Mouse (Mus musculus) thymus, adult 18-20 months (tissue): ENCODE results near the gene Clasp2.

ENCODE experiments used
- DNase-seq, 2 experiments: peaks; one replicate each; pipeline ENCODE4 v3.0.0; 2022; ENCODE audit warnings: mixed read lengths in 2 of 2

The Clasp2 gene

DNA sequence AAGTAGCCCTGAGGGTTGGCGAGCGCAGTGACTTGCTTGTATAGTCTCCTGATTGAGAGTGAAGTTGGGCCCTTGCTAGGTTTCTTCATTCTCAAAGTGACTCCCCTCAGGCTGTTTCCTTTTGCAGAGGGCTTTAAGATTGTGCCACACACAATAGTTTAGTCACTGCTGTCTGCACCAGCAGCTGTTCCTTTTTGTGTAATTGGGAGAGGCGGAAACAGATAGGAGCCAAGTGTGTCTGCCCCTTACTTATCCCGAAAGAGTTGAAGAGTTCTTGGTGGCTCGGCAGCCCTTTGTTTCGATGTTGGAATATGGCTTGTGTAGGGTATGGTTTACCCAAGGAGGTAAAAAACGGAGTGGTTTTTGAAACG is 190.8 kb downstream of the Clasp2 start:
- no peak for DNase-seq

DNA sequence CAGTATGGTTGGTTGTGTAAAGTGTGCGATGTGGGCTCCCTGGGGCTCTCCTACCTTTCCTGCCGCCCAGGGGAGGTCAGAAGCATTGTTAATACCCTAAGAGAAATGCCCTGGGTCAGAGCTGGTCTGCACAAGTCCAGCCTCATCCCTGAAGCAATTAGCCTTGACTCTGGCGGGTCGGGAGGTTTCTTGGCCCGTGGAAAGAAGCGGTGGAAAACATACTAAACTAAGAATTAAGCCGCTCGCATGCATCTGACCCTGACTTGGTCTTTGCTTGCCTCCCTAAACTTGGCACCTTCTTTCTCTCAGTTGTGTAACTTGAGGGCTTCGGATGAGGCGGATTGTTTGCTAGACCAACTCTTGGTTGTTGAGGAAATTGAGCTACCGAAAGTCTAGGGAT is 191.2 kb downstream of the Clasp2 start:
- no peak for DNase-seq

GRCm38 (mm10) chr9:113935638-113936037 is 194.4 kb downstream of the Clasp2 start:
- no peak for DNase-seq

- DNase-seq: no peak
These were observed 198.0 kb downstream of the Clasp2 start for GRCm38 (mm10) chr9:113939063-113939850.

DNA sequence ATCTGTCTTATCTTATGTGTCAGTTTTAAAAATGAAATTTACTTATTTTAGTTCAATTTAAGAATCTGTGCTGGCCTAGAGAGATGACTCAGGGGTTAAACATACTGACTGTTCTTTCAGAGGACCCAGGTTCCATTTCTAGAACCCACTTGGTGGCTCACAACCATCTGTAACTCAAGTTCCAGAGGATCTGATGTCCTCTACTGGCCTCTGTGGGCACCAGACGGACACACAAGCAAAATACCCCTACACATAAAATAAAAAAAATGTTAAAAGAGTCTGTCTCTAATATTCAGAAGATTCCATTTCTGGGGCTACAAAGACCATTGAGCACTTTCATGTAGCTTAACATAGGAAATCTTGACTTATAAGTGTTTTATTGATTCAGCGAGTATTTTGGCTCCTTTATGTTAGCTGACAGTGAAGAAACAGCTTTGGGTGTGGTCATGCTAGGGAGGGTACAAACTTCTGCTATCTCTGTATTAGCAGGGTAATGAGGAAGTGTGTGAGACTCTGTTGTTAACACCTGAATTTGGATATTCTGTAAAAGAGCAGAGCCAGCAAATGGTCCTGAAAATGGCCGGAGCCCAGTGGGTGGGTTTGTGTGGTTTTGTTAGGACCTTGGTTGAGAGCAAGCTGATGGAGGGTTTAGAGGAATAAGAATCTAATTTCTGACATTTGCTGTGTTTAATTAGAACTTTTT is 200.0 kb downstream of the Clasp2 start:
- no peak for DNase-seq

DNA sequence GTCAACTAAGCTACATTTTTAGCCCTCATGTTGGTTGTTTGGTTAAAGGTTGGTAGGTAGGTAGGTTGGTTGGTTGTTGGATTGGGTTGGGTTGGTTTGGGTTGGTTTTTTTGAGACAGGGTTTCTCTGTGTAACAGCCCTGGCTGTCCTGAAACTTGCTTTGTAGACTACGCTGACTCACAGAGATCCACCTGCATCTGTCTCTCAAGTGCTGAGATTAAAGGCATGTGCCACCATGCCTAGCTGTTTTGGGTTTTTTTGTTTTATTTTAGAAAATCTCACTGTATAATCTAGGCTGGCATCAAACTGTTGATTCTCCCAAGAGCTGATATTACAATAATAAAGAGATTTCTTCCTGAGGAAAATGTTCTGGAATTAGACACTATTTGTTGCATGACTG is 202.1 kb downstream of the Clasp2 start:
- DNase-seq: no peak

GRCm38 (mm10) chr9:113947216-113947615 is 205.9 kb downstream of the Clasp2 start:
- DNase-seq: no peak

DNA sequence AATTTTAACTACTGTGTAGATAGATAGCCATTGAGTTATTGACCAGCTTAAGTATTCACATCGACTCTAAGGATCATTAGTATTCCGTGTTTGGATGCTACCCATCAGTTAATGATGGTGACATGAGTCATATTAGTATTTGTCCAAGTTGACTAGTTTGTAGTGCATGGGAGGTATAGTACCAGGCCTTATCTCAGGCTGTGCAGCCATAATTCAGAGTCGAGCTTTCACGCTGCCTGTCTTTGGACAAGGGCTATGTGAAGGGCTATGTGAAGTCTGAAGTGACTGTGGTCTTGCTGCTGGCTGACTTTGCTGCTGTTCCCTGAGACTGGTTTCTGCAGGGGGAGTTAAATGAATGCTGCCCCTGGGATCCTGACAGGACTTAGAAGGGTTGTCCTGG is 216.5 kb downstream of the Clasp2 start:
- DNase-seq: no peak

GRCm38 (mm10) chr9:113963718-113964117 is 222.4 kb downstream of the Clasp2 start:
- DNase-seq: no peak

DNA sequence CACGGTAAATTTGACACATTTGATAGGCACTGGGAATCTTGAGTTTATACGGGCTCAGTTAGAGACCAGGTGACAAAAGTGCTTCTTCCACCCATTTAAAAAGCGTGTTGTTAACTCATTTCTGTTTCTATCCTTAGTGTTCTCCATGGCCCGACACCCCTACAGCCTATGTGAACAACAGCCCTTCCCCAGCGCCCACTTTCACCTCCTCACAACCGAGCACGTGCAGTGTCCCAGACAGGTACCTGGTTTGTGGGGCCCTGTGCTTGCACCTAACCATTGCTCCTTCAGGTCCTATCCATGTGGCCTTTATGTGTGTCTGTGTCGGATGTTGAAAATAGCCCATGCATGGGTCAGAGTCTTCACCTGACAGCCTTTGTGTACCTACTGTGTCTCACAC is 223.1 kb downstream of the Clasp2 start:
- DNase-seq: no peak

DNA sequence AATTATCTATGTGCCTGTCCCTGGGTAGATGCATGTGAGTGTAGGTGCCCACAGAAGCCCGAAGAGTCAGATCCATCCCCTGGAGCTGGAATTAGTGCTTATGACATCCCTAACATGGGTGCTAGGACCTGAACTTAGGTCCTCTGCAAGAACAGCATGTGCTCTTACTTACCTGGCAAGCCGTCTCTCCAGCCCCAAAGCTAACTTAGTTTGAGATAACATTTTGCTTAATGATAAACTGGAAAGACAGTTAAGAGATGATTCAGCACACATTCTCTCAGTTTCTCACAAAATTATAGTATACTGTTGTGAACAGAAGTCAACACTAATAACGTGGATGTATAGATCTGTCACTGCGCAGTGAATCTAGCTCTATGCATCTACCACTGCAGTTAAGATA is 225.6 kb downstream of the Clasp2 start:
- DNase-seq: no peak

DNA sequence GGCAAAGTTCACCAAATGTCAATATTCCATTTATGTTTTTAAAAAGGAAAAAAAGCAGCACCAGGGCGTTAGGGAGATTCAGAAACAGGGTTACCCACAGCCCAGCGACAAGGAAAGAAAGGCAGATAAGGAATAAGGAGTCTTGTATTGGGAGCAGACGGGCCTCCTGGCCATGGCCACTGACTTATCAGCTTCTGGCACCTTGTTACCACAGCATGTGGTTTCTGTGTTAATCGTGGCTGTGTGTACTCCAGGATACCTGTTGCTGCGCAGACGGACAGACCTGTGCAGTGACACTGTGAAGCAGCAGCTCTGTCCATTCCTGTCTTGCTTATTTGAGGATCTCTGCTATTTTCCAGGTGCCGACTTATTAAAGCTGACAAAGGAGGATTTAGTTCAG is 227.7 kb downstream of the Clasp2 start:
- no peak for DNase-seq
